Mouse (Mus musculus) brown adipose tissue, adult 24 weeks (tissue): Measurements from ENCODE around the gene Dcun1d3. TPM values are rescaled to one million over a fixed set of nuclear protein-coding genes. Genes with fewer than 3 reads are reported as not detected.

Experiments used
- H3K27ac ChIP-seq: fragments of 200-500 bp; replicated peaks from 2 replicates; pipeline ENCODE4 v1.5.1; 2012; ENCODE audit warnings: low read depth, mild to moderate bottlenecking, low read length
- H3K4me1 ChIP-seq: fragments of 200-500 bp; 2 replicates; pipeline ENCODE4 v1.6.1; 2012; ENCODE audit warnings: low read length, mixed read lengths; ENCODE audit not compliant: control insufficient read depth, insufficient read depth, insufficient read length
- H3K4me3 ChIP-seq: fragments of 200-500 bp; 2 replicates; pipeline ENCODE4 v1.5.1; 2012; ENCODE audit warnings: low read depth, mild to moderate bottlenecking, low read length, moderate library complexity; ENCODE audit not compliant: insufficient read depth
- polyA plus RNA-seq: library from polyadenylated mRNA; stranded (reverse); fragments of >200 nt; gene quantifications from 2 replicates; pipeline ENCODE4 v1.2.4, GENCODE M21; 2012; ENCODE audit not compliant: missing spikeins, insufficient read depth, insufficient read length

Dcun1d3 gene
- polyA plus RNA-seq, 1 experiment = 18.4 TPM

GRCm38 (mm10) chr7:119892742-119893141 is 3.4 kb downstream of the Dcun1d3 start:
- no peak overlapping the region for H3K4me3 ChIP-seq
- peak overlapping the region; percentile 58 for H3K27ac ChIP-seq
- H3K4me1 ChIP-seq = peaks cover 5% of the 10 kb centered on the region

GRCm38 (mm10) chr7:119892198-119892597 is 3.9 kb downstream of the Dcun1d3 start:
- H3K4me1 ChIP-seq = peaks cover 5% of the 10 kb centered on the region

DNA sequence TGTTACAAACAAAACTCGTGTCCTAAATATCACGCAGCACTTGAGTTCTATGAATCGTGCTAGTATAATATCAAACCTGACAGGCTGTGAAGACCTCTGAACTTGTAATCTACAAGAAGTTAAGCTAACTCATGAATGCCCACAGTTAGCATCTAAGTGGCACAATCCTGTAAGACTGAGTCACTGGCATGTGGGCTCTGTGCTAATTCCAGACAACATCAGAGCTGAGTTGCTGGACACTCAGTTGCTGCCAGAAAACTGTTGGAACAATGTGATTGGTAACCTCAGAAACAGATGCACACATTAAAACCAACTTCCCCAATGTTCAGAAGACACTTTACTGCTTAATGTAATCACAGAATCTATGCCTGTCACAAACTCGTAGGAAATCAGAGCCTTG is 8.2 kb downstream of the Dcun1d3 start:
- Histone ChIP-seq H3K27ac (no peak overlapping the region), H3K4me3 (no peak overlapping the region), H3K4me1 (peaks cover 3% of the 10 kb centered on the region)

More at GRCm38 (mm10) chr7:119892198-119892597, 3.9 kb downstream of the Dcun1d3 start:
- H3K4me3 ChIP-seq = no peak overlapping the region
- H3K27ac ChIP-seq = peak overlapping the region; percentile 58

GRCm38 (mm10) chr7:119881229-119881628 is 14.9 kb downstream of the Dcun1d3 start:
- peaks cover 11% of the 10 kb centered on the region for H3K4me1 ChIP-seq
- H3K4me3 ChIP-seq = no peak overlapping the region
- H3K27ac ChIP-seq = peak overlapping the region; percentile 64; the same call in 1 of the 2 replicates

GRCm38 (mm10) chr7:119880345-119880744 is 15.8 kb downstream of the Dcun1d3 start:
- Histone ChIP-seq H3K27ac (peak overlapping the region; percentile 72; the same call in 1 of the 2 replicates), H3K4me1 (peaks cover 15% of the 10 kb centered on the region), H3K4me3 (no peak overlapping the region)

GRCm38 (mm10) chr7:119879171-119879570 is 16.9 kb downstream of the Dcun1d3 start:
- no peak overlapping the region for H3K4me3 ChIP-seq
- H3K27ac ChIP-seq = peak overlapping the region; percentile 5; the same call in 1 of the 2 replicates
- peaks cover 18% of the 10 kb centered on the region for H3K4me1 ChIP-seq

- Histone ChIP-seq H3K4me1 (peaks cover 18% of the 10 kb centered on the region), H3K27ac (0 out of 2 replicates have a peak overlapping the region, but pooled peaks have one; percentile 27), H3K4me3 (no peak overlapping the region)
Observed at GRCm38 (mm10) chr7:119875776-119876440, 20.2 kb downstream of the Dcun1d3 start.

- peaks cover 7% of the 10 kb centered on the region for H3K4me1 ChIP-seq
- no peak overlapping the region for H3K4me3 ChIP-seq
- no peak overlapping the region for H3K27ac ChIP-seq
Observed at GRCm38 (mm10) chr7:119873050-119873449, 23.0 kb downstream of the Dcun1d3 start.

DNA sequence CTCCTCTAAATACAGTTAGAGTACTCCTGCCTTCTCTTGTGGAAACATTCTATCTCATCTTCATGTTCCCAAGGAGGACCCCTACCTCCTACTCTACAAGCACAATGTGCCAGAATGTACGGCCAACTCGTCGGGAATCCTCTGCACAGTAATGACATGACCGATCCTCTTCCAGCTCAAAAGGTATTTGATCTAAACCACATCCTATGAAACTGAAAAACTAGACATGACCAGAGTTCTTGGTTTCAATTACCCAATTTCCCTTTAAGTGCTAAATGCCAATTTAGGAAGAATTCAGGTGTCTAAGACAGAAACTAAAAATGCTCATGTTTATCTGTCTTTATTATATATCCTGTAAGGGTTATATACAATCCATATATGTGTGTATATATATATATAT is 23.9 kb downstream of the Dcun1d3 start:
- Histone ChIP-seq H3K27ac (no peak overlapping the region), H3K4me1 (peaks cover 7% of the 10 kb centered on the region), H3K4me3 (no peak overlapping the region)

DNA sequence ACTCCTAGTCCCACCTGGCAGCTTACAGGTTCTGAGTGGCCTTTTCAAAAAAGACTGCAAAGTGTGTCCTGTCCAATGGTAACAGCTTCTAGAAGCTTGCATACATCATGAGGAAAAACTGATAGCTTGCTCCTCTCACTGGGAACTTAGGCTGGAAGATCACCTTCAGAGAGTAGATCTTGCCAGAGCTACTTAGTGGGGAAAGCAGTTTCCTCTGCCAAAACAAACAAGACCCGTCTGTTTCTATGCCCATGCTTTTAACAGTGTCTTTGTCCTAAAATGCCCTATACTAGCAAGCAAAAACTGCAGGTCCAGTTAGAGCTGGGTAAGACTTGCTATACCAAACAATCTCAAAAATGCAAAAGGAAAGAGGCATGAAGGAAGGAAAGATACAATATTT is 30.0 kb downstream of the Dcun1d3 start:
- peaks cover 14% of the 10 kb centered on the region; the same call in 1 of the 2 replicates for H3K4me1 ChIP-seq
- H3K4me3 ChIP-seq = no peak overlapping the region
- no peak overlapping the region for H3K27ac ChIP-seq

DNA sequence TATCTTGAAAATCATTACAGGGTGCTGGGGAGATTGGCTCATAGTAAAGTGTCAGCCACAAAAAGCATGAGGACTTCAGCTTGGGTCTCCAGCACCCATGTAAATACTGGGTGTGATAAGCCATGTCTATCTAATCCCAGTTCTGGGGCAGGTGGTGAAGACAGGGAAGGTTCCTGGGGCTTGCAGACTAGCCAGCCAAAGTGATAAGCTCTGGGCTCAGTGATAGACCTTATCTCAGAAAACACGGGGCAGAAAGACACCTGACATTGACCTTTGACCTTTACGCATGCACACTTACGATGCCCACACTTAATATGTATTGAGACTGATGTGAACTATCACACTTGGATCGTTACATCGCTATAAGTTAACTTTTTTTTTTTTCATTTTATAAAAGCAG is 31.6 kb downstream of the Dcun1d3 start:
- Histone ChIP-seq H3K4me3 (no peak overlapping the region), H3K4me1 (peaks cover 14% of the 10 kb centered on the region; the same call in 1 of the 2 replicates)

GRCm38 (mm10) chr7:119862167-119862566 is 33.9 kb downstream of the Dcun1d3 start:
- H3K27ac ChIP-seq = peak overlapping the region; percentile 74; the same call in 1 of the 2 replicates
- peaks cover 14% of the 10 kb centered on the region; the same call in 1 of the 2 replicates for H3K4me1 ChIP-seq
- no peak overlapping the region for H3K4me3 ChIP-seq

More for the DNA sequence above, 31.6 kb downstream of the Dcun1d3 start:
- no peak overlapping the region for H3K27ac ChIP-seq

- H3K27ac ChIP-seq = peak overlapping the region; percentile 74
Observed at GRCm38 (mm10) chr7:119861335-119862091, 34.6 kb downstream of the Dcun1d3 start.

DNA sequence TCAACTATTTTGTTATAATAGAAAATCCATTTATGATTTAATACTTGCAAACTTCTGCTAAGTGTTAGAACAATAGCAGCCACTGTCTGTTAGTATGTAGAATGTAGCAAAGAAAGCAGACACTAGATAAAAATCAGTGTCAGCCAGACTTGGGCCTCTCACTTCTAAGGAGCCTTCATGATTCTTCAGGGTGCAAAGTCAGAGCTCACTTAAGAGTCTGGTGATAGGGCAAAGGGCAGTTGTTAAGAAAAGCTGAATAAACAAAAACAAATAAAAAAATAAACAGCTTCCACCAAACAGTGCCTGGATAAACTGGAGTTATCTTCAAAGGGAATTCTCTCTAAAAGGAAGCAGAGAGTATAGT is 35.1 kb downstream of the Dcun1d3 start:
- H3K27ac ChIP-seq = no peak overlapping the region
- H3K4me1 ChIP-seq = peaks cover 12% of the 10 kb centered on the region; the same call in 1 of the 2 replicates
- H3K4me3 ChIP-seq = no peak overlapping the region

More at GRCm38 (mm10) chr7:119861335-119862091, 34.6 kb downstream of the Dcun1d3 start:
- no peak overlapping the region for H3K4me3 ChIP-seq
- peaks cover 14% of the 10 kb centered on the region; the same call in 1 of the 2 replicates for H3K4me1 ChIP-seq

DNA sequence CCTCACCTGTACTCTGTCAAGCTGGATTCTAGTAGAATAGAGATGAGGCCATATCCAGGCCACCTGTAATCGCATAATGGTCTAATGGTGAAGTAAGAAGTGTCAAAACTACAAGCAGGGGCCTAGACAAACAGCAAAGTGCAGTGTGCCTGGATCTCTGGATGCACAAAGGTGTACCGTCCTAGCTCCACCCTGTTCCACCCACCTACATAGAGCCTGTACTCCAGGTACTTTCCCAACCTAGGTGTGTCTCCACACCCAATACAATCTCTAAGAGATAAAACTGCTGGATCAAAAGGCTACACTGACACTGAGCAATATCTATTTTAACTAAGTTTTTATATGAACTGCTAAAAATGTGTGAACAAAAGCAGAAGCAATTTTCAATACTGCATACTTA is 35.5 kb downstream of the Dcun1d3 start:
- H3K27ac ChIP-seq = peak overlapping the region; percentile 35; the same call in 1 of the 2 replicates
- no peak overlapping the region for H3K4me3 ChIP-seq
- H3K4me1 ChIP-seq = peaks cover 12% of the 10 kb centered on the region; the same call in 1 of the 2 replicates
